Mouse (Mus musculus) liver, embryonic 14.5 days (tissue): ENCODE measurements around the gene B3galt1.

Source experiments
- CTCF ChIP-seq: IDR thresholded peaks from 2 replicates; pipeline ENCODE4 v1.5.1; 2016; ENCODE audit warnings: antibody characterized with exemption, low read depth, control low read depth
- EP300 ChIP-seq: IDR thresholded peaks from 2 replicates; pipeline ENCODE4 v1.6.1; 2016; ENCODE audit warnings: antibody characterized with exemption, low read depth

DNA sequence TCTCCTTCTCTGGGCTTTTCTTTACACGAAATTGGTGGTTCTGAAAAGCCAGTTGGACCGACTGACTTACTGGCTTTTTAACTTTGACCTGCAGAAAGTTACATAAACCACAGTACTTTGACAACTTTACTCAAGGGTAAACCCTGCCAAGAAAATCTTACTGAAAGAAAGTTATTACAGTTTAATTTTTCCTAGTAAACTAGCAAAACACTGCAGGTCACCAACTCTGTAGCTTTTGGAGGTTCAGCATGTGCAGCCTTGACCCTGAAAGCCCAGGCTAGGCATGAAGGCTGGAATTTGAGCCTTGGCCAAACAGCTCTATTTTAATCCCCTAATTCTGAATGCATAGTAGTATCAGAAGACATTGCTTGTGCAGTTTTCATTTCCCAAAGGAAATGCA lies 391.9 kb downstream of the B3galt1 start:
- TF ChIP-seq CTCF: no peak
- no peak for TF ChIP-seq EP300
